Mouse (Mus musculus): ENCODE results near the gene Igf2bp3. TPM values are rescaled to one million over a fixed set of nuclear protein-coding genes. Genes with fewer than 3 reads are reported as not detected.
A peak's percentile ranks its signal among the peaks of the same experiment; 100 is the strongest.

The Igf2bp3 gene
- polyA plus RNA-seq, 1 experiment = not detected

GRCm38 (mm10) chr6:49039470-49040180 is 175.1 kb downstream of the Igf2bp3 start:
- Histone ChIP-seq H3K27ac (ENCODE audit: insufficient read depth, low read length) (no peak overlapping the region), H3K4me3 (ENCODE audit: insufficient read depth, low read length) (0 out of 2 replicates have a peak overlapping the region, but pooled peaks have one; percentile 14), H3K4me1 (ENCODE audit: control insufficient read depth, insufficient read depth, low read length) (no peaks in the 10 kb centered on the region)
- TF ChIP-seq CTCF (IDR thresholded peaks at IDR 0.05; ENCODE audit: extremely low read depth, insufficient read depth, low read length) = peak; percentile 56
- no peak for TF ChIP-seq POLR2A (IDR thresholded peaks at IDR 0.05; ENCODE audit: extremely low read depth, insufficient read depth, low read length)

GRCm38 (mm10) chr6:49037268-49037662 is 177.5 kb downstream of the Igf2bp3 start:
- Histone ChIP-seq H3K4me3 (ENCODE audit: insufficient read depth, low read length) (no peak overlapping the region), H3K27ac (ENCODE audit: insufficient read depth, low read length) (no peak overlapping the region), H3K4me1 (ENCODE audit: control insufficient read depth, insufficient read depth, low read length) (peaks cover 1% of the 10 kb centered on the region; the same call in 1 of the 2 replicates)
- TF ChIP-seq POLR2A (IDR thresholded peaks at IDR 0.05; ENCODE audit: extremely low read depth, insufficient read depth, low read length) (no peak), CTCF (IDR thresholded peaks at IDR 0.05; ENCODE audit: extremely low read depth, insufficient read depth, low read length) (no peak)

- TF ChIP-seq POLR2A (IDR thresholded peaks at IDR 0.05; ENCODE audit: extremely low read depth, insufficient read depth, low read length) (no peak), CTCF (IDR thresholded peaks at IDR 0.05; ENCODE audit: extremely low read depth, insufficient read depth, low read length) (no peak)
- no peak within 1 kb of the TSS for H3K4me3 ChIP-seq (ENCODE audit: insufficient read depth, low read length)
- peaks cover 1% of the 10 kb centered on the region; the same call in 1 of the 2 replicates for H3K4me1 ChIP-seq (ENCODE audit: control insufficient read depth, insufficient read depth, low read length)
- H3K27ac ChIP-seq (ENCODE audit: insufficient read depth, low read length) = no peak within 1 kb of the TSS
Observed at GRCm38 (mm10) chr6:49036275-49037267, 178.2 kb downstream of the Igf2bp3 start, which contains the start of gene Gpnmb. Gpnmb (plus strand) TSS chr6:49036546.

Other genes starting within 250 kb of the Igf2bp3 start
- gene Doxl2, start 240.0 kb downstream of the Igf2bp3 start, polyA plus RNA-seq (2012; rRNA removed) = not detected in 2 replicates
- not detected in 2 replicates for gene Svs1, start 228.1 kb downstream of the Igf2bp3 start, polyA plus RNA-seq (2012; rRNA removed)
- gene Gpnmb, start 178.4 kb downstream of the Igf2bp3 start, polyA plus RNA-seq (2012; rRNA removed) = 0.92 and 2.2 TPM in 2 replicates
- gene Malsu1, start 141.2 kb downstream of the Igf2bp3 start, polyA plus RNA-seq (2012; rRNA removed) = 18.9 and 19.2 TPM in 2 replicates
- gene Tra2a, start 49.1 kb upstream of the Igf2bp3 start, polyA plus RNA-seq (2012; rRNA removed) = 111 and 113 TPM in 2 replicates
- 8.4 and 9.4 TPM in 2 replicates for gene Ccdc126, start 104.3 kb upstream of the Igf2bp3 start, polyA plus RNA-seq (2012; rRNA removed)
- 1.5 and 2.0 TPM in 2 replicates for gene Fam221a, start 152.8 kb upstream of the Igf2bp3 start, polyA plus RNA-seq (2012; rRNA removed)
- gene Stk31, start 180.6 kb upstream of the Igf2bp3 start, polyA plus RNA-seq (2012; rRNA removed) = not detected in 2 replicates

Data from cortical plate, adult 2 months (tissue).